8 mouse cellular contexts compared by ENCODE assay signal in the genomic region with DNA sequence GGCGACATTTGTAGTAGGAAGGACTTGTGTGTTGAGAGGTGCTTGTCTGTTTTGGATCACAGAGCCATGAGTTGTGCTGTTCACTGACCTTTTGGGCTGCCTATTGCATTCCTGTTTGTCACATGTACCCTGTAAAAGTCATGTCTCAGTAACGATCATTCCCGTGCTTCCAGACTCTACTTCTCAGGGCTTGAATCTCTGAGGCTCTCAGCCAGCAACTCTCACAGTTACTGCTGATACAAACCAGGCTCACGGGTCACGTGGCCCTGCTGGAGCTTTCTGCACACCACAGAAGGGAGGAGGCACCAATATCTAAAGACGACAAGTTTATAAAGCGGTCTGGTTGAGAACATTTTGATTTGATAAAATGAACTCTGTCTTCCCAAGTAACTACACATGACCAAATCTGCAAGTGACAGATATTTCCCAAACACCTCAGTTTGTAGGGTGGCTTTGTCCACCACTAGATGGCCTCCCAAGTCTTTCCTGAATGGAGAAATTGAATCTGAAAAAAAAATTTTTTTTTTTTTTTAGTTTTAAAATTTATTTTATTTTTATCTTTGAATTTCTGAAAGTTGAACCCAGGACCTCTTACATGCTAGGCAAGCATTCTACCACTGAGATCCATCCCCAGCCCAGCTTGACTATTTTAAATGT. TPM values are rescaled to one million over a fixed set of nuclear protein-coding genes. Genes with fewer than 3 reads are reported as not detected.
DNase-seq lines count a peak whose midpoint lies in the region; ATAC-seq lines count a peak whose summit lies in the region.

No protein-coding gene starts in this region.

- no peak overlapping the region for H3K4me3 ChIP-seq in liver, embryonic 11.5 days (ENCODE audit: low read depth, low read length)
- no peak overlapping the region for H3K4me3 ChIP-seq in heart, embryonic 15.5 days
- no peak overlapping the region for H3K4me3 ChIP-seq in forebrain, embryonic 10.5 days

- ATAC-seq in liver, embryonic 11.5 days (replicated peaks; ENCODE audit: low FRiP score): no peak
- peak; percentile 83 for ATAC-seq in heart, embryonic 15.5 days (replicated peaks; ENCODE audit: insufficient number of reproducible peaks, insufficient read depth, low FRiP score, low read depth)
- peak; percentile 19; the same call in 1 of the 2 replicates for ATAC-seq in megakaryocyte-erythroid progenitor cell, adult 5-6 weeks (replicated peaks; ENCODE audit: low FRiP score, low TSS enrichment, poor library complexity, severe bottlenecking)

- DNase-seq in liver: peak; percentile 17
- DNase-seq in liver, embryonic 11.5 days (ENCODE audit: low spot score): no peak
- peak; percentile 46 for DNase-seq in adrenal gland, postnatal 25 days
- no peak for DNase-seq in Muller cell, postnatal 12 days (ENCODE audit: inconsistent ontology term)
- no peak for DNase-seq in right cerebral cortex, postnatal 14 days
- DNase-seq in forebrain, embryonic 10.5 days (ENCODE audit: extremely low spot score, low spot score): no peak

- no peaks in the 10 kb centered on the region for H3K36me3 ChIP-seq in liver, embryonic 11.5 days (ENCODE audit: control insufficient read depth, insufficient read depth, low read length)
- peaks cover 3% of the 10 kb centered on the region; the same call in 1 of the 2 replicates for H3K36me3 ChIP-seq in heart, embryonic 15.5 days
- H3K36me3 ChIP-seq in forebrain, embryonic 10.5 days (replicated peaks): no peaks in the 10 kb centered on the region

- H3K27ac ChIP-seq in liver, embryonic 11.5 days (ENCODE audit: low read depth, low read length): no peak overlapping the region
- peak overlapping the region; percentile 75 for H3K27ac ChIP-seq in heart, embryonic 15.5 days
- no peak overlapping the region for H3K27ac ChIP-seq in forebrain, embryonic 10.5 days

- H3K9me3 ChIP-seq in liver, embryonic 11.5 days (ENCODE audit: control insufficient read depth, low read length): no peaks in the 10 kb centered on the region
- no peaks in the 10 kb centered on the region for H3K9me3 ChIP-seq in heart, embryonic 15.5 days (replicated peaks)
- no peaks in the 10 kb centered on the region for H3K9me3 ChIP-seq in forebrain, embryonic 10.5 days

- H3K4me2 ChIP-seq in liver, embryonic 11.5 days: no peak overlapping the region
- peak overlapping the region; percentile 23 for H3K4me2 ChIP-seq in heart, embryonic 15.5 days

- no peaks in the 10 kb centered on the region; the same call in 1 of the 2 replicates for H3K27me3 ChIP-seq in liver, embryonic 11.5 days (replicated peaks; ENCODE audit: control insufficient read depth, insufficient read depth, low read length)
- H3K27me3 ChIP-seq in heart, embryonic 15.5 days: no peaks in the 10 kb centered on the region
- H3K27me3 ChIP-seq in forebrain, embryonic 10.5 days (ENCODE audit: poor library complexity, severe bottlenecking): peaks cover 10% of the 10 kb centered on the region

- no peak overlapping the region for H3K9ac ChIP-seq in liver, embryonic 11.5 days (ENCODE audit: low read depth, low read length)
- no peak overlapping the region for H3K9ac ChIP-seq in heart, embryonic 15.5 days

- peaks cover 2% of the 10 kb centered on the region; the same call in 1 of the 2 replicates for H3K4me1 ChIP-seq in liver, embryonic 11.5 days (replicated peaks; ENCODE audit: control insufficient read depth, insufficient read depth, low read length)
- H3K4me1 ChIP-seq in heart, embryonic 15.5 days (replicated peaks): peaks cover 76% of the 10 kb centered on the region
- peaks cover 21% of the 10 kb centered on the region for H3K4me1 ChIP-seq in forebrain, embryonic 10.5 days

- WGBS in liver, embryonic 11.5 days: 42% methylated on average over 7 of the region's 7 CpGs
- WGBS in heart, embryonic 15.5 days: 24% methylated on average over 7 of the region's 7 CpGs
- WGBS in forebrain, embryonic 10.5 days: 76% methylated on average over 7 of the region's 7 CpGs

RNA-seq across cellular contexts. Expression of a gene that starts 46.5 kb away (rescaled TPM):
- 4.8 and 5.6 TPM in 2 replicates for polyA plus RNA-seq in liver, embryonic 11.5 days (2014; fragmentation: Nextera tagmentation; extraction: Ambion mirVana)
- 132 and 158 TPM in 2 replicates for total RNA-seq in adrenal gland, postnatal 25 days (2021)
- polyA plus RNA-seq in heart, embryonic 15.5 days (2015; fragmentation: Nextera tagmentation; extraction: Ambion mirVana): 40.0 and 48.5 TPM in 2 replicates
- total RNA-seq in megakaryocyte-erythroid progenitor cell, adult 5-6 weeks (2014; fragmentation: Nextera tagmentation): 0.25 TPM in 1 of 2 replicates, not detected in the other
- 0.04 and 0.42 TPM in 2 replicates for total RNA-seq in megakaryocyte-erythroid progenitor cell, adult 5-6 weeks (2017)
- 15.4 and 18.3 TPM in 2 replicates for polyA plus RNA-seq in forebrain, embryonic 10.5 days (2016; fragmentation: Nextera tagmentation; extraction: Ambion mirVana)

Comparison
In these comparisons a context has a peak if more than half of its experiments do, and no peak if none do; other contexts are left out.
1. DNase-seq: peak in liver (single experiment) and adrenal gland, postnatal 25 days (single experiment); none in liver, embryonic 11.5 days (single experiment), Muller cell, postnatal 12 days (single experiment), right cerebral cortex, postnatal 14 days (single experiment) and forebrain, embryonic 10.5 days (single experiment).